Mouse (Mus musculus): Measurements from ENCODE around the gene Cept1. TPM values are rescaled to one million over a fixed set of nuclear protein-coding genes. Genes with fewer than 3 reads are reported as not detected.

Gene Cept1
- total RNA-seq, 2 experiments from 2014 or later: 39.8 to 44.3 TPM

GRCm38 (mm10) chr3:106496045-106496721, 51.4 kb downstream of the Cept1 start:
- intact Hi-C loops (cut with DNase I): no loop called here

GRCm38 (mm10) chr3:106495346-106496044, 52.1 kb downstream of the Cept1 start:
- intact Hi-C loops (cut with DNase I): no loop called here
- DNase-seq (ENCODE audit: extremely low spot score in 1 of 2, low spot score in 2 of 2): no peak

More at GRCm38 (mm10) chr3:106496045-106496721, 51.4 kb downstream of the Cept1 start:
- DNase-seq (ENCODE audit: extremely low spot score in 1 of 2, low spot score in 2 of 2): no peak

DNA sequence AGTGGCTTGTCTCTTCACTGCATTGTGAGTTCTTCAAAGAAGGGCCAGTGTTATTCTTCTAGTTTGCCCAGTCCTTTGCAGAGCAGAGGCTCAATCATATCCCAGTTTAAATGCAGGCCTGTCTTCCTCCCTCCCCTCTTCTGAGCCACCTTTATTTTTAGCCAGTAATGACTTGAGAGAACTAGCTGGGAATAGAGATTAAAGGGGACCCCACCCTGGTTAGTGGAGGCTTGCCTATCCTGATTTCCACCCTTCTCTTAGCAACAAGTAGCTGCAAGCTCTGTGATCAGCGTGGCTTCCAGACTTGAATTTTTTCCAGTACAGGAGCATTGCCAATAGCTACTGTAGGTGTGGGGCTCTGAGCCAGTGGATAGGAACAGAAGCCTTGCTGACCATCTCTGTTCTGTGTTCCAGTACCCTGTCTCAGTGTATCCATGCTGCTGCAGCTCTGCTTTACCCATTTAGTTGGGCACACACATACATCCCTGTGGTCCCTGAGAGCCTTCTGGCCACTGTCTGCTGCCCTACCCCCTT, 53.1 kb downstream of the Cept1 start:
- no peak for DNase-seq (ENCODE audit: extremely low spot score in 1 of 2, low spot score in 2 of 2)
- intact Hi-C loops (cut with DNase I): no loop called here

GRCm38 (mm10) chr3:106493882-106494281, 53.7 kb downstream of the Cept1 start:
- no peak for DNase-seq (ENCODE audit: extremely low spot score in 1 of 2, low spot score in 2 of 2)
- intact Hi-C loops (cut with DNase I): no loop called here

GRCm38 (mm10) chr3:106493202-106493601, 54.4 kb downstream of the Cept1 start:
- DNase-seq (ENCODE audit: extremely low spot score in 1 of 2, low spot score in 2 of 2): no peak
- intact Hi-C loops (cut with DNase I): no loop called here

- intact Hi-C loops (cut with DNase I): no loop called here
- no peak for DNase-seq (ENCODE audit: extremely low spot score in 1 of 2, low spot score in 2 of 2)
These were observed 54.9 kb downstream of the Cept1 start for GRCm38 (mm10) chr3:106492723-106493122.

GRCm38 (mm10) chr3:106490239-106490638, 57.4 kb downstream of the Cept1 start:
- intact Hi-C loops (cut with DNase I): no loop called here
- DNase-seq (ENCODE audit: extremely low spot score in 1 of 2, low spot score in 2 of 2): no peak

- no peak for DNase-seq (ENCODE audit: extremely low spot score in 1 of 2, low spot score in 2 of 2)
- intact Hi-C loops (cut with DNase I): no loop called here
These were observed 60.1 kb downstream of the Cept1 start for GRCm38 (mm10) chr3:106487551-106487950.

DNA sequence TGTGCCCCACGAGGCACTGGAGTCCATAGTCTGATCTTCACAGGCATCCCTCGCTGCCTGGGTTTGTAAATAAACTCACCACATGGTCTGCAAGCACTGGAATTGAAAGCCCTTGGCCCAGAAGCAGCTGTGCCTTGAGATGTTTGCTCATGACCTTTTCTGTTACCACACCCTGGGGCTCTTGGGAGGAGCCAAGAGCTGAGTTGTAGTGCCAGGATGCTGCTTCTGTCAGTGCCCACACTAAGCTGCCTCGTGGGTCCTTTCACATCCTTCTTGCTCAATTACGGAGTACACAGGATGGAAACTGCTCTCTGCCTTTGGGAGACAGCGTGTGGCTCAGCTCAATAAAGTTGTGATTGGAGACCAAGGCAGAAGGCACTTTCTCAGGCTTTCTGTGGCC, 61.8 kb downstream of the Cept1 start:
- intact Hi-C loops (cut with DNase I): no loop called here
- DNase-seq (ENCODE audit: extremely low spot score in 1 of 2, low spot score in 2 of 2): no peak

DNA sequence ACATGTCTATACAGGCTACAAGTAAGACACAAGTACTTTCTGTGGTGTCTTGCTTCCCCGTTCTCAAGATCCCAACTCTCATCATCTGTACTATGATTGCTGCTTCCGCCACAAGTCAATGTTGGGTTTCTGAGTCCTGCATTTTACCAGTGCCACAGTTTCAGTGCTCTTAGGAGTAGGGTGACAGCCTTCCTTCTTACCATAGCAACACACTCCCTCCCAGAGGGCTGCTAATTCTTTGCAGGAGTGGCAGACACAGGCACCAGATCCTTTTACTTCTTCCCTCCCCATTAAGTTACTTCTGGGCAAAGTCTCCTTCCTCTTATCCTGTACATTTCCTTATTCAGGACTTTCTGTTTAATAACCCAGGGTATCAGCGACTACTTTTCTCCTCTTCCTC, 62.7 kb downstream of the Cept1 start:
- no peak for DNase-seq (ENCODE audit: extremely low spot score in 1 of 2, low spot score in 2 of 2)
- intact Hi-C loops (cut with DNase I): no loop called here

- intact Hi-C loops (cut with DNase I): no loop called here
- DNase-seq (ENCODE audit: extremely low spot score in 1 of 2, low spot score in 2 of 2): no peak
These were observed 63.7 kb downstream of the Cept1 start for GRCm38 (mm10) chr3:106483796-106484405.

DNA sequence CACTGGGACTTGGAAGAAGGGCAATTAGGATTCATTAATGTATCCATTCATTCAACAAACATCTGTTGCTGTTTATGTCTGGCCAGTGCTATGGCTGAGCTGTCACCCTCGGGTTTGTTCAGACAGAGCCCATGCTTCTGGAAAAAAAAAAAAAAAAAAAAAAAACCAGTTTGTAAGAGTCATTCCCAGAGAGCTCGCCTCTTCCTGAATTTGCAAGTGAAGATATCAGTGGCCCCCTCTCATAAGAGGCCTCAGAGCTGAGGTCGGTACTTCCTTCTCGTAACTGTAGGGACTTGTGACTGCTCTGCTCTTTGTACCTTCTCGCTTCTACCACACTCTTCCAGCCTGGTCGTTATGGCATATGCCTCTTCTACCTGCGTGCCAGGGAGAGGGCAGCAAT, 64.3 kb downstream of the Cept1 start:
- intact Hi-C loops (cut with DNase I): no loop called here
- no peak for DNase-seq (ENCODE audit: extremely low spot score in 1 of 2, low spot score in 2 of 2)

DNA sequence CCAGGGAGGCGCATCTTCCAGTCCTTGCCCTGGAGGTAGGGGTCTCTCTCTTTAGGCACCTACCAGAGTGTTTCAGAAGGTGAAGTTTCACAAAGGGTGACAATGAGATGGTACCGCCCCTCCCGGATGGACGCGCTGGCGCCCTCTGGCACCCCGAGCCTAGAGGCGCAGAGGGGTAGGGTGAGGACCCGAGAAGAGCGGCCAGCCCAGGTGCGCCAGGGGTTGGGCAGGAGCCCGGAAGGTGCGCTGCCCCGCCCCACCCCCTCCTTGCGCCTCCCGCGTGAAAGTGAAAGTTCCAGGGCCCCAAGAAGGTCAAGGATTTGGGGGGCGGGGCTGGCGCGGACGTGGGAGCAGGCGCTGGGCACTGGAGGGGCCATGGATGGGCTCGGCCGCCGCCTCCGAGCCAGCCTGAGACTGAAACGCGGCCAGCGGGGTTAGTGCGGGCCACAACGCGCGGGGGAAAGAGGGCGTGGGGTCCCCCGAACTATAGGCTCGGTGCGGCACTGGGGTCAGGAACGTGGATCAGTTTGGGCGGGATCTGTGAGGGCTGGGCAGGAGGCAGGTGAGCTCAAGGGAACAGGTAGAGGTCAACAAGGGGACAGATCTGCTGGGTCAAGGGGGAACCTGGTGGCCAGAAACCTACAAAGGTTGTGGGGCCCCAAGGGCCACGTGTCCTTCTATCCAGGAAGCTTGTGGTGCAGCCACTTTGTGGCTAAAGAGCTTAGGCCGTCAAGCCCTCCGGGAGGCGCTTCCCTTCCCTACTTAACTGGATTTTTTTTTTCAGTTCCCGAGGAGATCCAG, 65.1 kb downstream of the Cept1 start, which contains the start of gene Dennd2d:
Gene Dennd2d, plus strand, starts transcription at position 125 of the 801 bp plus-strand sequence.
- intact Hi-C loops (cut with DNase I): no loop called here
- DNase-seq (ENCODE audit: extremely low spot score in 1 of 2, low spot score in 2 of 2): peak in 1 of 2 experiments; percentile 40

GRCm38 (mm10) chr3:106476863-106477262, 70.7 kb downstream of the Cept1 start:
- intact Hi-C loops (cut with DNase I): no loop called here
- DNase-seq (ENCODE audit: extremely low spot score in 1 of 2, low spot score in 2 of 2): no peak

DNA sequence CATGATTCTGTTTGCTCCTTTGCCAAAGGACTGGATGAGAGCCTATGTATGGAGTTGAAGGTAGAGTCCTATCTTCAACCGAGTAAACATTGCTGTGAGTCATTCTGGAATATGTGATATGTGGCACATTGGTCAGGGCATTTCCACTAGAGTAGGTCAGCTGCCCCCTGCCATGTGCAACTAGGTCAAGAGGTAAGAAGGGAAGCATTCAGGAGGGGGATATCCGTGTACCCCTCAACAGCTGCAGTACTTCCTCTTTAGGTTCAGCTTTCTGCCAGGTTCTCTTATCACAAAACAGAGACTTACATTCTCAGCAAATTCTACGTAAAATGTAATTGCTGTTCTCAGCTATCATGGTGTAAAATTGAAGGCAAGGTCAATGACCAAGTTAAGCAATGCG, 73.4 kb downstream of the Cept1 start:
- no peak for DNase-seq (ENCODE audit: extremely low spot score in 1 of 2, low spot score in 2 of 2)
- intact Hi-C loops (cut with DNase I): no loop called here

DNA sequence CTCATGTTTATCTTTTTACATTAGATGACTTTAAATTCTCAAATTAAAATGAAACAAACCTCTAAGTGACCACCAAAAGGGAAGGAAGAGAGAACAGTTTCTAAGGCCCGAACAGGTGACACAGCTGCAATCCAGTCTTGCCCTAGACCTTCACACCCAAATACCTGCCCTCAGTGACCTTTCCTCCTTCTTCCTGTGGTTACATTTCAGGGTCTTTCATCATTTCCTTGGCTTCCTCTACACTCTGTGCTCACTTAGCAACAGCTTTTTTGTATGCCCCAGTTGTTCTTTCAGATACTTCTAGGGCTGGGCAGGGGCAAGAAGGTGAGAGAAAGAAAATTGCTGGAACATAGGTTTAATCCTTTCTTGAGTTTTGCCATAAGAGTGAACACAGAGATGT, 82.9 kb downstream of the Cept1 start:
- DNase-seq (ENCODE audit: extremely low spot score in 1 of 2, low spot score in 2 of 2): no peak
- intact Hi-C loops (cut with DNase I): no loop called here

DNA sequence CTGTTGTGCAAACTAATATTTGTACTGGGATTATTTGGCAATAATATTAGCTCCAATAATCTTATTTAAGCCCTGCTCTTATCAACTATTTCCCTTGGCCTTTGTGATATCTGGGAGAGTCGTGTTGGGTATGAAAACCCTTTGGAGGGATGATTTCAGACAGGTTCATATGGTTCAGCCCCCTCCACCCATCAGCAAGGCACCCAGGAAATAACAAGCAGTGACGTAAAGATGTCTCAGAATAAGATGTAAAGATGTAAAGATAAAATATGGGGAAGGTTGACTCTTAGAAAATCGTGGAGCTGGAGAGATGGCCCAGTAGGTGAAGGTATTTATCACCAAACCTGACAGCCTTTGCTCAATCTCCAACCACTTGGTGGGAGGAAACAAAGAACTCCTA, 85.1 kb downstream of the Cept1 start:
- DNase-seq (ENCODE audit: extremely low spot score in 1 of 2, low spot score in 2 of 2): no peak
- intact Hi-C loops (cut with DNase I): no loop called here

GRCm38 (mm10) chr3:106462059-106462470, 85.5 kb downstream of the Cept1 start:
- intact Hi-C loops (cut with DNase I): no loop called here
- no peak for DNase-seq (ENCODE audit: extremely low spot score in 1 of 2, low spot score in 2 of 2)

- intact Hi-C loops (cut with DNase I): no loop called here
- DNase-seq (ENCODE audit: extremely low spot score in 1 of 2, low spot score in 2 of 2): no peak
These were observed 90.2 kb downstream of the Cept1 start for GRCm38 (mm10) chr3:106457298-106457869.
